Mouse (Mus musculus): ENCODE data around the gene Tmem88. TPM values are rescaled to one million over a fixed set of nuclear protein-coding genes. Genes with fewer than 3 reads are reported as not detected.
"Not testable (repeated sequence)": the region's sequence is repeated elsewhere in the genome, so short reads cannot be mapped to it uniquely, and the experiment has no call there.

Tmem88 gene
- polyA plus RNA-seq, 1 experiment from 2014 or later, result 8.7 TPM

- H3K36me3 ChIP-seq, result peaks cover 59% of the 10 kb centered on the region
- peaks cover 42% of the 10 kb centered on the region for H3K4me1 ChIP-seq (replicated peaks)
- ATAC-seq (ENCODE audit: low FRiP score), result no peak
- H3K9ac ChIP-seq, result 0 out of 2 replicates have a peak overlapping the region, but pooled peaks have one; percentile 87
- no peaks in the 10 kb centered on the region for H3K9me3 ChIP-seq
- H3K4me3 ChIP-seq, result no peak overlapping the region
- H3K27me3 ChIP-seq, result peaks cover 27% of the 10 kb centered on the region
- peak overlapping the region; percentile 80 for H3K4me2 ChIP-seq
- H3K27ac ChIP-seq, result peak overlapping the region; percentile 67; the same call in 1 of the 2 replicates
- 18% methylated on average over 21 of the region's 21 CpGs for WGBS
Observed at GRCm38 (mm10) chr11:69398486-69399200, 609 bp upstream of the Tmem88 start.

- 12% methylated on average over 24 of the region's 24 CpGs for WGBS
- no peak for ATAC-seq (ENCODE audit: low FRiP score)
- Histone ChIP-seq H3K4me1 (replicated peaks) (peaks cover 42% of the 10 kb centered on the region), H3K4me2 (peak overlapping the region; percentile 80), H3K9ac (peak overlapping the region; percentile 87), H3K4me3 (peak overlapping the region; percentile 66), H3K27ac (peak overlapping the region; percentile 67), H3K36me3 (peaks cover 48% of the 10 kb centered on the region), H3K27me3 (peaks cover 27% of the 10 kb centered on the region), H3K9me3 (no peaks in the 10 kb centered on the region)
Observed at GRCm38 (mm10) chr11:69397581-69398057, 415 bp downstream of the Tmem88 start.

GRCm38 (mm10) chr11:69396772-69397171 lies 1.3 kb downstream of the Tmem88 start:
- Histone ChIP-seq H3K4me1 (replicated peaks) (peaks cover 42% of the 10 kb centered on the region), H3K27ac (peak overlapping the region; percentile 98)
- WGBS, result 22% methylated on average over 11 of the region's 11 CpGs

GRCm38 (mm10) chr11:69395634-69396373 lies 2.2 kb downstream of the Tmem88 start:
- Histone ChIP-seq H3K27me3 (peaks cover 23% of the 10 kb centered on the region), H3K4me2 (peak overlapping the region; percentile 80), H3K9ac (peak overlapping the region; percentile 87), H3K27ac (peak overlapping the region; percentile 98), H3K9me3 (no peaks in the 10 kb centered on the region), H3K4me3 (peak overlapping the region; percentile 66), H3K4me1 (replicated peaks) (peaks cover 38% of the 10 kb centered on the region), H3K36me3 (peaks cover 31% of the 10 kb centered on the region)
- ATAC-seq (ENCODE audit: low FRiP score), result peak; percentile 90
- WGBS, result under 1% methylated on average over 48 of the region's 48 CpGs

More at GRCm38 (mm10) chr11:69396772-69397171, 1.3 kb downstream of the Tmem88 start:
- Histone ChIP-seq H3K36me3 (peaks cover 40% of the 10 kb centered on the region), H3K4me3 (peak overlapping the region; percentile 66), H3K9me3 (no peaks in the 10 kb centered on the region), H3K9ac (peak overlapping the region; percentile 87), H3K27me3 (peaks cover 27% of the 10 kb centered on the region), H3K4me2 (peak overlapping the region; percentile 80)
- no peak for ATAC-seq (ENCODE audit: low FRiP score)

- Histone ChIP-seq H3K9ac (peak within 1 kb of the TSS; percentile 87), H3K4me2 (peak within 1 kb of the TSS; percentile 80), H3K4me1 (replicated peaks) (peaks cover 38% of the 10 kb centered on the region), H3K27me3 (peaks cover 18% of the 10 kb centered on the region), H3K27ac (peak within 1 kb of the TSS; percentile 98), H3K4me3 (peak within 1 kb of the TSS; percentile 66), H3K36me3 (peaks cover 26% of the 10 kb centered on the region)
- WGBS, result under 1% methylated on average over 24 of the region's 24 CpGs
- not testable (repeated sequence) for H3K9me3 ChIP-seq
- peak; percentile 80 for ATAC-seq (ENCODE audit: low FRiP score)
Observed at GRCm38 (mm10) chr11:69395235-69395633, 2.8 kb downstream of the Tmem88 start, which contains the start of the genes Naa38 and Cyb5d1. TSS of gene Naa38 (plus strand) at chr11:69395487. TSS of gene Cyb5d1 (minus strand) at chr11:69395631.

GRCm38 (mm10) chr11:69394591-69395167 lies 3.4 kb downstream of the Tmem88 start:
- Histone ChIP-seq H3K4me1 (replicated peaks) (peaks cover 38% of the 10 kb centered on the region), H3K4me2 (peak overlapping the region; percentile 80), H3K9ac (peak overlapping the region; percentile 87), H3K27ac (peak overlapping the region; percentile 98), H3K27me3 (peaks cover 12% of the 10 kb centered on the region), H3K4me3 (peak overlapping the region; percentile 66), H3K36me3 (peaks cover 20% of the 10 kb centered on the region)
- not testable (repeated sequence) for H3K9me3 ChIP-seq
- WGBS, result 3% methylated on average over 31 of the region's 31 CpGs
- ATAC-seq (ENCODE audit: low FRiP score), result peak; percentile 21; the same call in 1 of the 2 replicates

- 0 out of 2 replicates have a peak, but pooled peaks have one; percentile 14 for ATAC-seq (ENCODE audit: low FRiP score)
- 54% methylated on average over 10 of the region's 10 CpGs for WGBS
Observed at GRCm38 (mm10) chr11:69390400-69391034, 7.5 kb downstream of the Tmem88 start.

GRCm38 (mm10) chr11:69389531-69390399 lies 8.3 kb downstream of the Tmem88 start:
- 64% methylated on average over 14 of the region's 14 CpGs for WGBS
- H3K4me3 ChIP-seq, result no peak overlapping the region
- no peak overlapping the region for H3K9ac ChIP-seq
- H3K27me3 ChIP-seq, result no peaks in the 10 kb centered on the region
- no peak overlapping the region for H3K4me2 ChIP-seq
- no peaks in the 10 kb centered on the region; the same call in 1 of the 2 replicates for H3K36me3 ChIP-seq
- 0 out of 2 replicates have a peak, but pooled peaks have one; percentile 15 for ATAC-seq (ENCODE audit: low FRiP score)
- H3K4me1 ChIP-seq (replicated peaks), result peaks cover 12% of the 10 kb centered on the region
- no peak overlapping the region for H3K27ac ChIP-seq
- H3K9me3 ChIP-seq, result no peaks in the 10 kb centered on the region

More at GRCm38 (mm10) chr11:69390400-69391034, 7.5 kb downstream of the Tmem88 start:
- Histone ChIP-seq H3K27me3 (no peaks in the 10 kb centered on the region), H3K4me3 (no peak overlapping the region), H3K27ac (no peak overlapping the region), H3K9ac (no peak overlapping the region), H3K4me1 (replicated peaks) (peaks cover 12% of the 10 kb centered on the region), H3K36me3 (no peaks in the 10 kb centered on the region; the same call in 1 of the 2 replicates), H3K4me2 (no peak overlapping the region), H3K9me3 (no peaks in the 10 kb centered on the region)

GRCm38 (mm10) chr11:69388680-69389079 lies 9.4 kb downstream of the Tmem88 start:
- 97% methylated on average over 4 of the region's 4 CpGs for WGBS
- Histone ChIP-seq H3K4me2 (no peak overlapping the region), H3K9ac (no peak overlapping the region), H3K4me1 (replicated peaks) (peaks cover 6% of the 10 kb centered on the region; the same call in 1 of the 2 replicates), H3K36me3 (no peaks in the 10 kb centered on the region; the same call in 1 of the 2 replicates), H3K27me3 (no peaks in the 10 kb centered on the region), H3K4me3 (no peak overlapping the region), H3K27ac (no peak overlapping the region), H3K9me3 (no peaks in the 10 kb centered on the region)
- no peak for ATAC-seq (ENCODE audit: low FRiP score)

GRCm38 (mm10) chr11:69386758-69387157 lies 11.3 kb downstream of the Tmem88 start:
- Histone ChIP-seq H3K9ac (no peak overlapping the region), H3K4me3 (no peak overlapping the region), H3K27me3 (no peaks in the 10 kb centered on the region), H3K27ac (no peak overlapping the region), H3K4me1 (replicated peaks) (peaks cover 6% of the 10 kb centered on the region; the same call in 1 of the 2 replicates), H3K4me2 (no peak overlapping the region), H3K36me3 (no peaks in the 10 kb centered on the region; the same call in 1 of the 2 replicates), H3K9me3 (no peaks in the 10 kb centered on the region)
- WGBS, result 83% methylated on average over 7 of the region's 7 CpGs
- no peak for ATAC-seq (ENCODE audit: low FRiP score)

GRCm38 (mm10) chr11:69384979-69385378 lies 13.1 kb downstream of the Tmem88 start:
- no peak for ATAC-seq (ENCODE audit: low FRiP score)
- Histone ChIP-seq H3K4me3 (no peak overlapping the region), H3K27me3 (no peaks in the 10 kb centered on the region), H3K4me1 (replicated peaks) (peaks cover 5% of the 10 kb centered on the region; the same call in 1 of the 2 replicates), H3K4me2 (no peak overlapping the region), H3K27ac (no peak overlapping the region), H3K9ac (0 out of 2 replicates have a peak overlapping the region, but pooled peaks have one; percentile 1), H3K9me3 (no peaks in the 10 kb centered on the region), H3K36me3 (no peaks in the 10 kb centered on the region)
- WGBS, result 82% methylated on average over 6 of the region's 6 CpGs

Data from hindbrain, embryonic 13.5 days (tissue).